Mouse (Mus musculus): Measurements from ENCODE around the gene Zfp747. TPM values are rescaled to one million over a fixed set of nuclear protein-coding genes. Genes with fewer than 3 reads are reported as not detected.
A peak's percentile ranks its signal among the peaks of the same experiment; 100 is the strongest.
"Not testable (repeated sequence)": the region's sequence is repeated elsewhere in the genome, so short reads cannot be mapped to it uniquely, and the experiment has no call there.

Zfp747 gene
- 1 to 10 TPM; 6.5 to 8.1 TPM for total RNA-seq (2021)
- long read RNA-seq, experiment 1, partial matches to known transcripts: 0 of 4 reads
- long read RNA-seq, experiment 1, other reads (novel, unspliced or antisense): 0 of 4 reads
- long read RNA-seq, experiment 2, partial matches to known transcripts: 1 of 3 reads
- long read RNA-seq, experiment 2, other reads (novel, unspliced or antisense): 1 of 3 reads

DNA sequence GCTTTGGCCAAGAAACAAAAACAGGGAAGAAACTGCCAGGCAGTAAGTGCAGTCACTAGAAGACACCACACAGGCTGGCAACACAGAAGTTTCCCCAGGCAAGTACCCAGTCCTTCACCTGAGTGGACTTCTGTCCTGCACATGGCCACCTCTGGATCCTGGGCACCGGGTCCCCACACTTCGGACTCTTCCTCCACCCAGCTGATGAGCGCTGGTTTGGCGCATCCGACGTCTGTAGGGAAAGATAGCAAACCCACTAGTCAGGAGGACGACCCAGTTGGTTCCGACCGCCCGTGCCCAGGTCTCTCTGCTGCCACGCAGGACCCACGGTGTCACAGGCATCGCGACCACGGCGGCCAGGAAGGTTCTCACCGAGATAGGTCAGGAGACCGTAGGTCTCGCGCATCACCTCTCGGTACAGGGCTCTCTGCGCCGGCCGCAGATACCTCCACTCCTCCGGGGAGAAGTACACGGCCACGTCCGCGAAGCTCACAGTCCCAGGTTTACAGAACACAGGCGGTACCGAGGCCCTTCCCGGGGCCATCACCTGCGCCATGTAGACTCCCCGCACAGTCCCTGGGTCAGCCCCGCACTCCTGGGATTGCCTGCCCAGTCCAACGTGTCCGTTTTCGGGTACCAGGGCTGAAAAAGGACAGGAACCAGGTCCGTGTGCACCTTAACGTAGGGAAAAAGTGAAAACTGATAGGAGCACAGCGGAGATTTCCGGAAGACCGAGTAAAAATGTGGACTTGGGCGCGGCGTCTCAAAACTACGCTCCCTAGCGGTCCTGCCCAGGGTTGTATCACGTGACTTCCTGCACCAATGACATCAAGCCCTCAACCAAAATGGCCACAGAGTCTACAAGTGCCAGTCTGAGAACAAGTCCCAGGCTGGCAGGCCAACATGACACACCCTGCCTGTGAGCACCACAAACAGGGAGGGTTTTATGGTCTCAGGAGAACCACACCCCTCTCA is at the start of gene Zfp747:
Gene Zfp747 (minus strand): TSS at position 780 of the 975 bp plus-strand sequence.
- intact Hi-C loops (cut with DNase I): loop anchor here (1.0 to 5.0 kb wide), 2 partner anchors 12 to 132 kb away; partner anchors contain the start of gene 9130019O22Rik
- peak; percentile 55 for TF ChIP-seq CTCF (IDR thresholded peaks at IDR 0.05)
- H3K4me3 ChIP-seq: peak within 1 kb of the TSS; percentile 72
- peak; percentile 90 for DNase-seq (ENCODE audit: extremely low spot score in 1 of 2, low spot score in 2 of 2)
- peak within 1 kb of the TSS; percentile 76 for H3K27ac ChIP-seq

DNA sequence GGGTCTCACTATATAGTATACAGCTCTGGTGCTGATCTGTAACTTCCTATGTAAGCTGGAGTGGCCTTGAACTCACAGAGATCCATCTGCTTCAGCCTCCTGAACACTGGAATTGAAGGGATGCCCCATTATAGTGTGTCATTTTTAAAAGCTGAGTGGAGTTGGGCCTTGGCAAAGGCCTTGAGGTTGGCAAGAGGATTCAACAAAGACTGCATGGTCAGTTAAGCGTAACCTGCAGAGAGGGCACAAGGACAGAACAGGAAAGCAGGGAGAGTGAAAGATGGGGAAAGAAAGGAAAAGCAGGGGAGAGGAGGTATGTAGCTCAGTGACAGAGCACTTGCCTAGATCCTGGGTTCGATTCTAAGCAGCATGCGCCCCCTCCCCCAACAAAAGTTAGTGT is 49.4 kb upstream of the Zfp747 start:
- intact Hi-C loops (cut with DNase I): no loop called here
- TF ChIP-seq CTCF (IDR thresholded peaks at IDR 0.05): no peak
- DNase-seq (ENCODE audit: extremely low spot score in 1 of 2, low spot score in 2 of 2): no peak

DNA sequence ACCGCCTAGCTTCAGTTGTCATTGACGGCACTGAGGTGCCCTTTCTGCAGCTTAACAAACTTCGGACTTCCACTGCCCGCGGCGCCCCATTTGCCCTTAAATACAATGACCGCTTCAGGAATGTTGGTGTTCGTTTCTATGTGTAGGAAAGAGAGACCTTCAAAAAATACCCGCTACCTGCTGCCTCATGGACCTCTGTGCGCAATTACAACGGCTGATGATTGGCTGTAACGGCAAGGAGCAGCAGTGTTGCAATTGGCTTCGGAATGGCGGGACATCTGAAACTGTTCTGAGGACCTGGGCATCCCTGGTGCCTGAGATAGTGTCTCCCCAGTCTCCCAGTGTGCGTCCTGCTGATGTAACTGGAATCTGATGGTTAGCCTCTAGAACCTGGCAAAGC is 46.4 kb upstream of the Zfp747 start:
- intact Hi-C loops (cut with DNase I): loop anchor here (2.0 kb wide), 1 partner anchor 27 kb away; the partner anchor contains the start of gene Zfp689
- no peak for TF ChIP-seq CTCF (IDR thresholded peaks at IDR 0.05)
- DNase-seq (ENCODE audit: extremely low spot score in 1 of 2, low spot score in 2 of 2): peak; percentile 28 to 36
- Histone ChIP-seq H3K4me3 (peak overlapping the region; percentile 72), H3K27ac (no peak overlapping the region)

More for the DNA sequence above, 49.4 kb upstream of the Zfp747 start:
- Histone ChIP-seq H3K27ac (no peak overlapping the region), H3K4me3 (no peak overlapping the region)

DNA sequence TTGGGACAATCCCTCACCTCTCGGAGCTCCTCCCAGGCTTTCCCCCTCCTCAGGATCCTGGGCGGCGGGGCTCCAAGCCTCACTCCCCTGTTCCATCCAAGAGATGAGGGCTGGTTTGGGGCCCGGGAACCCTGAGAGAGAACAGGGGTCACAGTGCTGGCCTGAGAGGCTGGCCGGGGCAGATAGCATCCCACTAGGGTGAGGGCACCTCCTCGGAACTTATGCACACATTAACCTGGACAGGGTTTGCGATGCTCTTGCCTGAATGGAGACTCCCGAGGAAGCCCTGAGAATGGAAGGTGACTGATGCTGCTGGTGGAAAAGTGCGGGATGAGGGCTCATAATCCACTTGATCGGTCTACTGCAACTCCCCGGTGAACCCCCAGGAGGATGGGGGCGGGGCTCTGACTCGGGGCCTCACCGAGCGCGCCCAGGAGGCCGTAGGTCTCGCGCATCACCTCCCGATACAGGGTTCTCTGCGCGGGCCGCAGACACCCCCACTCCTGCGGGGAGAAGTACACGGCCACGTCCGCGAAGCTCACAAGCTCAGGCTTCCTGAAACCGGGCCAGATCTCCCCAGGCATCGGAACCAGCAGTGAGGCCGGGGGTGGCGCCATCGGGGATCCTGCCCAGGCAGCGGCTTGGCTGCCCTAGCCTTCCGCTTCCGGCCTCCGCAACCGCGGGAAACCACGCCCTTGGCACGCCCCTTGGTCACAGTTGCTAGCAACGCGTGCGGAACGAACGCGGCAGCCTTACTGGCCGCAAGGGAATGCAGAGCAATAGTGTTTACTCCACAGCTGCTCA is 45.7 kb upstream of the Zfp747 start, which contains the start of gene Zfp688:
Gene Zfp688 (minus strand): TSS at position 681 of the 804 bp plus-strand sequence.
- peak; percentile 90 to 93 for DNase-seq (ENCODE audit: extremely low spot score in 1 of 2, low spot score in 2 of 2)
- Histone ChIP-seq H3K27ac (peak within 1 kb of the TSS; percentile 83), H3K4me3 (peak within 1 kb of the TSS; percentile 72)
- peak; percentile 12; the same call in 1 of the 2 replicates for TF ChIP-seq CTCF (IDR thresholded peaks at IDR 0.05)
- intact Hi-C loops (cut with DNase I): loop anchor here (2.0 kb wide), 1 partner anchor 27 kb away; the partner anchor contains the start of gene Zfp689

DNA sequence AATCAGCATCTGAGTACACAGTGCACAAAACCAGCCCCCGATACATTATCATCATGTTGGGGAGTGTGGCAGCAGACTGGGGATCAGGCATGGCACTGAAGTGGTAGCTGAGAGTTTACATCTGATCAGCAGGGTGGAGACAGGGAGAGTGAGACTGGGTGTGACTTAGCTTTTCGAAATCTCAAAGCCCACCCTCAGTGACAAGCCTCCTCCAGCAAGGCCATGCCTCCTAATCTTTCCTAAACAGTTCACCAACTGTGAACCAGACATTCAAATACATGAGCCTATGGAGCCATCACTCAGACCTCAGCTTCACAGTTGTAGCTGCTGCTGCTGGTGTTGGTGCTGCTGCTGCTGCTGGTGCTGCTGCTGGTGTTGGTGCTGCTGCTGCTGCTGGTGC is 35.6 kb upstream of the Zfp747 start:
- no peak for DNase-seq (ENCODE audit: extremely low spot score in 1 of 2, low spot score in 2 of 2)
- no peak overlapping the region for H3K4me3 ChIP-seq
- no peak overlapping the region for H3K27ac ChIP-seq
- intact Hi-C loops (cut with DNase I): no loop called here
- no peak for TF ChIP-seq CTCF (IDR thresholded peaks at IDR 0.05)

DNA sequence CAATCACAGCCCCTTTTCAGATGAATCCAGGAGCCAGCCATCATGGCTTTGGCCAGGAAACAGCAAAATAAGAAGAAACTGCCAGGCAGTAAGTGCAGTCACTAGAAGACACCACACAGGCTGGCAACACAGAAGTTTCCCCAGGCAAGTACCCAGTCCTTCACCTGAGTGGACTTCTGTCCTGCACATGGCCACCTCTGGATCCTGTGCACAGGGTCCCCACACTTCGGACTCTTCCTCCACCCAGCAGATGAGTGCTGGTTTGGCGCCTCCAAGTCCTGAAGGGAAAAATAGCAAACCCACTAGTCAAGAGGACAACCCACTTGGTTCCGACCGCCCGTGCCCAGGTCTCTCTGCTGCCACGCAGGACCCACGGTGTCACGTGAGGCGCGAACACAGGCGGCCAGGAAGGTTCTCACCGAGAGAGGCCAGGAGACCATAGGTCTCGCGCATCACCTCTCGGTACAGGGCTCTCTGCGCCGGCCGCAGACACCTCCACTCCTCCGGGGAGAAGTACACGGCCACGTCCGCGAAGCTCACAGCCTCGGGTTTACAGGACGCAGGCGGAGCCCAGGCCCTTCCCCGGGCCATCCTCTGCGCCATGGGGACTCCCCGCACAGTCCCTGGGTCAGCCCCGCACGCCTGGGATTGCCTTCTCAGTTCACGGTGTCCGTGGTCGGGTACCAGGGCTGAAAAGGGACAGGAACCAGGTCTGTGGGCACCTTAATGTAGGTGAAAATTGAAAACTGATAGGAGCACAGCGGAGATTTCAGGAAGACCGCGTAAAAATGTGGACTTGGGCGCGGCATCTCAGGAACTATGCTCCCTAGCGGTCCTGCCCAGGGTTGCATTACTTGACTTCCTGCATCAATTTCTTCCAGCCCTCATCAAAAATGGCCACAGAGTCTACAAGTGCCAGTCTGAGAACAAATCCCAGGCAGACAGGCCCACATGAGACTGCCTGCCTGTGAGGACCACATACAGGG is 30.4 kb upstream of the Zfp747 start, which contains the start of gene Zfp764:
Gene Zfp764 (minus strand): TSS at position 821 of the 986 bp plus-strand sequence.
- TF ChIP-seq CTCF (IDR thresholded peaks at IDR 0.05): peak; percentile 85
- intact Hi-C loops (cut with DNase I): loop anchor here (5.0 kb wide), 1 partner anchor 44 kb away; no protein-coding TSS in a partner anchor
- Histone ChIP-seq H3K4me3 (peak within 1 kb of the TSS; percentile 82), H3K27ac (peak within 1 kb of the TSS; percentile 89)
- peak; percentile 77 to 83 for DNase-seq (ENCODE audit: extremely low spot score in 1 of 2, low spot score in 2 of 2)

DNA sequence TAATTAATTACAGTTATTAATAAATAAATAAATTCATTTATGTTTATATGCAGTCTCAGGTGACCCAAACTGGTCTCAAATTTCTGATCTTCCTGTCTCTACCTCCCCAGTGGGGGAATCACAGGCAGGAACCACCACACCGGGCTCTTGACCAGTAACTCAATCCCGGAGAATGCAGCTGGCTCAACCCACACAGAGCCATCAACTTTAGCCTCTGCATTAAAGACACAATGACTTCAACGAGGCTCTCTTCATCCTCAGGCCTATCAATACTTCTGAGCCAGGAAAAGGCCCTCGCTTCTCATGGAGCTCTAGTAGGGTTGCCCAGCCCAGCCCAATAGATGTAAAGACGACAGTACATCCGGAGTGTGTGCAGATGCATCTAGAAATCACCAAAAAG is 28.3 kb upstream of the Zfp747 start:
- DNase-seq (ENCODE audit: extremely low spot score in 1 of 2, low spot score in 2 of 2); H3K4me3 ChIP-seq; H3K27ac ChIP-seq: not testable (repeated sequence)
- intact Hi-C loops (cut with DNase I): loop anchor here (1.0 kb wide), 1 partner anchor 21 kb away; no protein-coding TSS in a partner anchor

DNA sequence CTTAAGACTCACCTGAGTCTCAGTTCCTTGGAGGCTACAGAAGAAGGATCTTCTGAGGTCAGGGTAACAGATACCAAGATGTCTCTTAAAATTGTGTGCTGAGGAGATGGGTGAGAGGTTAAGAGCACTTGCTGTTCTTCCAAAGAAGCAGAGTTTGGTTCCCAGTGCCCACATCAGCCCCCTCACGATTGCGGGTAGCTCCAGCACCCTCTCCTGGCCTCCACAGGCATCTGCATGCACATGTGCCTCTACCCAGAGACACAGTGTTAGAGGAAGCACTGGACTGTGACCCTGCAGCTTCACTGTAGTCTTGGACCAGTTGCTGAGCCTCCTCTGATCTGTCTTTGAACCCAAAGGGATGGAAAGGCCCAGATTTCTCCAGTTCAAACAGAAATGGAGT is 27.1 kb upstream of the Zfp747 start:
- no peak overlapping the region for H3K27ac ChIP-seq
- no peak; the same call in 1 of the 2 replicates for TF ChIP-seq CTCF (IDR thresholded peaks at IDR 0.05)
- no peak overlapping the region for H3K4me3 ChIP-seq
- intact Hi-C loops (cut with DNase I): no loop called here
- no peak for DNase-seq (ENCODE audit: extremely low spot score in 1 of 2, low spot score in 2 of 2)

DNA sequence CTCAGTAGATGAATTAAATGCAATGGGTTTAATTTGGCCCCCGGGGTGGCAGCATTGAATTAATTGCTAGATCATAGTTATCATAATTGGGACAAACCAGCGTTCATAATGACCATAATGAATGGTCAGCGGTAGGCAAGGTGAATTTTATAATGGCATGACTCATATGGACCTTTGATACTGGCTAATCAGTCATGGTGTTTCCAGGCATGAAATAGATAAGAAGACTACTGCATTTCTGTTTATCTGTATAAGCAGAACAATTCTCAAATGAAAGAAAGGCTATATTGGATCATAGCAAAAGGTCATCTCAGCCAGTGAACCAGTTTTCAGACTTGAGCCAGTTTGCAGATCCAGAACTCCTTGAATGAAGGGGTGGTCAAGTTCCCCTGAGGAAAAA is 24.5 kb upstream of the Zfp747 start:
- intact Hi-C loops (cut with DNase I): no loop called here
- TF ChIP-seq CTCF (IDR thresholded peaks at IDR 0.05): no peak
- H3K27ac ChIP-seq: no peak overlapping the region
- DNase-seq (ENCODE audit: extremely low spot score in 1 of 2, low spot score in 2 of 2): no peak
- H3K4me3 ChIP-seq: no peak overlapping the region

DNA sequence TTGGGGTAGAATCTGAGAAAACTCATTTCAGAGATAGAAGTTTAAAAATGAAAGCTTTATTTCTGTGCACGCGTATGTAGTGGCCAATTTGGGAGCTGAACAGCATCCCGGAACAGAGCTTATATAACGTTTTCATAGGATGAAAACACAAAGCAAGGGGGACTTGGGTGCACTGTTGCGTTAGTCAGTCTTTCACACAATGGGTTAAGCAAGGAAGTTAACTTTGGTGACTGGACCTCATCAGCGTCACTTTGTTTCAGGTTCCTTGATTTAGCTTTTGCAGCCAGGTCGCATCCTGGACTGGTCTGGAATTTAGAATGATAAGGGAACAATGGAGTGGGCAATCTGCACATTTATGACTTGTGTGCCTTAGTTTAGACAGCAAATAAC is 18.1 kb upstream of the Zfp747 start:
- TF ChIP-seq CTCF (IDR thresholded peaks at IDR 0.05): no peak
- intact Hi-C loops (cut with DNase I): loop anchor here (2.0 kb wide), 1 partner anchor 77 kb away; no protein-coding TSS in a partner anchor
- H3K27ac ChIP-seq: peak overlapping the region; percentile 97

More for the DNA sequence above, 18.1 kb upstream of the Zfp747 start:
- peak overlapping the region; percentile 81 for H3K4me3 ChIP-seq
- no peak for DNase-seq (ENCODE audit: extremely low spot score in 1 of 2, low spot score in 2 of 2)
